Mouse (Mus musculus): Measurements from ENCODE around the gene Fam49a.
"Not testable (repeated sequence)": the region's sequence is repeated elsewhere in the genome, so short reads cannot be mapped to it uniquely, and the experiment has no call there.

Fam49a gene

GRCm38 (mm10) chr12:12261987-12262971, at the start of gene Fam49a:
Fam49a (plus strand) TSS chr12:12262139.
- DNase-seq = peak; percentile 72 to 81

GRCm38 (mm10) chr12:12213536-12213935, 48.4 kb upstream of the Fam49a start:
- DNase-seq = no peak

- no peak for DNase-seq
These were observed 43.0 kb upstream of the Fam49a start for GRCm38 (mm10) chr12:12218947-12219346.

GRCm38 (mm10) chr12:12220755-12221496, 41.0 kb upstream of the Fam49a start:
- DNase-seq = no peak

- no peak for DNase-seq
These were observed 39.2 kb upstream of the Fam49a start for GRCm38 (mm10) chr12:12222585-12223290.

- no peak for DNase-seq
These were observed 38.6 kb upstream of the Fam49a start for GRCm38 (mm10) chr12:12223336-12223735.

GRCm38 (mm10) chr12:12225706-12226105, 36.2 kb upstream of the Fam49a start:
- DNase-seq = no peak

- DNase-seq = no peak
These were observed 34.3 kb upstream of the Fam49a start for GRCm38 (mm10) chr12:12227594-12227993.

- no peak for DNase-seq
These were observed 31.8 kb upstream of the Fam49a start for GRCm38 (mm10) chr12:12230031-12230557.

GRCm38 (mm10) chr12:12232097-12232496, 29.8 kb upstream of the Fam49a start:
- DNase-seq = no peak

- no peak for DNase-seq
These were observed 25.0 kb upstream of the Fam49a start for GRCm38 (mm10) chr12:12236978-12237377.

GRCm38 (mm10) chr12:12239502-12239901, 22.4 kb upstream of the Fam49a start:
- DNase-seq = no peak

GRCm38 (mm10) chr12:12243148-12243547, 18.8 kb upstream of the Fam49a start:
- DNase-seq = no peak

- not testable (repeated sequence) for DNase-seq
These were observed 14.9 kb upstream of the Fam49a start for GRCm38 (mm10) chr12:12247023-12247422.

- no peak for DNase-seq
These were observed 12.4 kb upstream of the Fam49a start for GRCm38 (mm10) chr12:12249521-12249920.

- DNase-seq = no peak
These were observed 8.4 kb upstream of the Fam49a start for GRCm38 (mm10) chr12:12253526-12253925.

GRCm38 (mm10) chr12:12254139-12254538, 7.8 kb upstream of the Fam49a start:
- no peak for DNase-seq

- peak in 1 of 2 experiments; percentile 25 for DNase-seq
These were observed 669 bp upstream of the Fam49a start for GRCm38 (mm10) chr12:12260979-12261960.

- peak; percentile 20 to 27 for DNase-seq
These were observed 1.4 kb downstream of the Fam49a start for GRCm38 (mm10) chr12:12263371-12263791.

- no peak for DNase-seq
These were observed 2.2 kb downstream of the Fam49a start for GRCm38 (mm10) chr12:12264151-12264550.

- no peak for DNase-seq
These were observed 4.6 kb downstream of the Fam49a start for GRCm38 (mm10) chr12:12266552-12266951.

Data from cerebellum, adult 18-20 months (tissue).